Mouse (Mus musculus) heart, adult 2 months (tissue): ENCODE measurements around the gene H2afy2.

Source experiments
- CTCF ChIP-seq: fragments of 200-600 bp; IDR thresholded peaks from 2 replicates; pipeline ENCODE4 v1.8.1; 2022; ENCODE audit warnings: antibody characterized with exemption, mild to moderate bottlenecking, moderate library complexity
- POLR2A ChIP-seq: fragments of 200-500 bp; IDR thresholded peaks from 2 replicates; pipeline ENCODE4 v1.6.1; 2011; ENCODE audit warnings: mild to moderate bottlenecking, low read depth, low read length, control low read depth; ENCODE audit not compliant: insufficient read depth

GRCm38 (mm10) chr10:61713601-61714000 lies 70.3 kb downstream of the H2afy2 start:
- no peak for TF ChIP-seq POLR2A
- TF ChIP-seq CTCF = no peak
